Mouse (Mus musculus): Measurements from ENCODE around the gene Ranbp9.
A peak's percentile ranks its signal among the peaks of the same experiment; 100 is the strongest.
"Not testable (repeated sequence)": the region's sequence is repeated elsewhere in the genome, so short reads cannot be mapped to it uniquely, and the experiment has no call there.

Ranbp9 gene

GRCm38 (mm10) chr13:43495645-43496044 is 14.6 kb upstream of the Ranbp9 start:
- DNase-seq: no peak

DNA sequence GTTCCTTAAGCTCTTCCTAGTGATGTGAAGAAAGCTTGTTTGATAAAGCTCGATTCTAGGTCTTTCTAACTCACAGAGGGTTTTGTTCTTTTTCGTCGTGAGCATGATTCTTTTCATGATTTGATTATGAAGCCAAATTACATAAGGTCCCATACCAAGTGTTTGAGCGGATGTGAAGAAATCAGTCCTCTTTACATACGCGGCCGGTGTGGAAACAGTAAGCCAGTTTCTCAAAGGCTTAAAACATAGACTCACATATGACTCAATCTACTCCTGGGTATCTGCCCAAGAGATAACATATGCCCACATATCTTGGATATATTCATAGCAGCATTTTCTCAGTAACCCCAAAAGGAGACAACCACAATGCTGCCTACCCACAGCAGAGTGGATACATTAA is 12.6 kb upstream of the Ranbp9 start:
- DNase-seq: no peak

GRCm38 (mm10) chr13:43493058-43493481 is 12.0 kb upstream of the Ranbp9 start:
- no peak for DNase-seq

DNA sequence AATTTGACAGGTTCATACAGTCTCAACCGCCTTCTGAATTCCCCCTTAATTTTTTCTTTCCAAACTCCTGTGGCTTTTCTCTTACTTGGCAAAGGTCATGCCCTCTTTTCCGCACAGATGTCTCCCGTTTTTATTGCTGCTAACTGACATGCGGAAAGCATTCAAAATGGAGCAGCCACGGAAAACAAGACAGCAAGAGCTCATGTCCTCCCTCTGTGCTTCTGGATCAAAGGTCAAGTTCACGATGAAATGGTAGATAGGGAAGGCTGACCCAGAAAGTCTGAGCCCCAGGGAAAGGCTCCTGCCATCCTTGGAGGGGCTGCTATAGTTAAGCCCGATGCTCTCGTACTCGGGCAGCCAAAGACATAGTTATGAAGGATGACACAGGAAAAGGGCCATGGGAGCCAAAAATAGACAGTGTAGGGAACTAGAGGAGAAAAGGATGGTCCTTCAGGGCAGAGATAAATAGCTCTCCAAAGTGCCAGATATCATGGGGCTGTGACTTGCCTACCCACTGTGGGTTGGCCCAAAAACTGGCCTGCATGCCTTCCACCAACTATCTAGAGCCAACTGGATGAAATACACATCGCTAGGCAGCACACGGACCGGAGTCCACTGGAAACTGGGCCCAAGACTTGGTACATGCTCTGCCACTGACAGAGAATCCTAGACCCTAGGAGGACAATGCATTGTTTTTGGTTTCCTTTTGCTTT is 5.6 kb upstream of the Ranbp9 start:
- DNase-seq: peak; percentile 56

DNA sequence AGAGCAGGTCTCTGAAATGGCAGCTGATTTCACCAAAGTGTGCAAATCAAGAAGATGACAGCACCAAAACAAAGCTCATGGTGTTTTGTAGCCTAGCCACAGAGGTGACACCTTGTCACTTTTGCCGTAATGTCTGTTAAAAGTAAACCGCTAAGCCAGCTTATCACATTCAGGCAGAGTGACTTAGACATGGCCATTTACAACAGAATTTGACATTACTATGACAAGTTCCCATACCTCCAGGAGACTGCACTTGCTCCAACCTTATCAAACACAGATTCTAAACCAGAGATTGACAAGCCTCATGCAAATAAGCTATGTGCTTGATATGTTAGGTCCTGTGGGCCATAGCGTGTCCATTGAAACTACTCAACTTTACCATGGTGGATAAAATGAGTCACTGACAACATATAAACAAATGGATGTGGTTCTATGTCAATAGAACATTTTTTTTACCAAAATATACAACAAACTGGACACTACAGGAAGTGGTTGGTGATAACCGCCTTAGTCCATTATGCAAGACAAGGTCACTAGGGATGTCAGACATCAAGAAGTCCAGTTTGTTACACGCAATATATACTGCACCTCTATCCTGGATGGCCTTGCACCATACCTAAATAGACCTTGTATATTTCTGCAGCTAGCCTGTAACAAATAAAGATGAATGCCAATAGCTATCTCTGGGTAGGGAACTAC is 4.3 kb upstream of the Ranbp9 start:
- no peak for DNase-seq

- DNase-seq: no peak
These were observed 1.7 kb upstream of the Ranbp9 start for GRCm38 (mm10) chr13:43482782-43483181.

DNA sequence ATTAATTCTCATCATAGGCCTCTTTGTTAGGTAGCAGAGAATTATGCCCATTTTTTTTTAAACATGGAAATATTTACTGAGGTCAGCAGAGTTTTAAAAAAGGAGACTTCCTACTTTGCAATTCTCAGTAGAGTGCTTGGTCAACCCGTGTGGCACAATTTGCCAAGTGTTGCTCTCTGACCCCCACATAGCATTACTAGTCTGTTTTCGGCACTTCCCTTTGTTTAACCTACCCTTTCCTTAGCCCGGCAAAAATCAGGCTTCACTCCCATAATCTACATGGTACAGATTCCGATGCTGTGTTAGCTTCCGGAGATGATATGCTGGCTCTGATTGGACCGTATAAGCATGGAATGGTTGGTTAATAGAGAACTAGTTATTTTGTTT is 770 bp upstream of the Ranbp9 start:
- DNase-seq: no peak

GRCm38 (mm10) chr13:43480595-43480956 is 506 bp downstream of the Ranbp9 start:
- no peak for DNase-seq

DNA sequence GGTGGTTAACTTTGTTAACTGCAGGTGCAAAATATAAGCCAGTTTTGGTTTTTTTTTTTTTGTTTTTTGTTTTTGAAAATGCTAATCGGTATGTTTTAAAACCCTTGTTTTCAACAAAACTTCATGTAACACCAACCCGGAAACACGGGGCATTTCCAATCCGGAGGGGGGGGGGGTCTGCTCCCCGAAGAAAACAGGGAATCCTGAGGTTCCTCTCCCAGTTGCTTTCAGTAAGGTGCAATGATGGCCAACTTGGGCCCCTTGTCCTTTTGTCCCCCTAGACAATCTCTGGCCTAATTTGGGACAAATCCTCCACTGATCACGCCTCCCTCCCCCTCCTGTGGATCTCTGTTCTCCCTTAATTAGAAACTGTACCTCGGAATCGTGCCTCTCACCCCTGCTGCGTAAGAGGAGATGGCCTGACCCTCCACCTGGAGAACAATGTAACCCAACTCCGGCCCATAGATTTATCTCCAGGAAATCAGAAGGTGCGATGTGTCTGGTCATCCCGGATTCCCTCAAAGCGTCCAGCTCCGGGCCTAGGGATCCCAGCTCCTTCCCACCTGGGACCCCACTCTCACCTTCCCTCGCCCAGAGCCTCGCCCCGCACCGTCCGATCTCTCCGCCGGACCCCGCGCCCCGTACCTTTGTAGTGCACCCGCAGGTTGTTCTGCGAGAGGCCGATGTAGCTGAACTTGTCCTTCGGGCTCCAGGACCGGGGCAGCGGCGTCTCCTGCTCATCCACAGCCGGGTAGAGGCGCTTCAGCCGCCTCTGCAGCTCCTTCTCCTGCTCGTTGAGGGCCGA is 1.1 kb downstream of the Ranbp9 start:
- peak; percentile 59 for DNase-seq

DNA sequence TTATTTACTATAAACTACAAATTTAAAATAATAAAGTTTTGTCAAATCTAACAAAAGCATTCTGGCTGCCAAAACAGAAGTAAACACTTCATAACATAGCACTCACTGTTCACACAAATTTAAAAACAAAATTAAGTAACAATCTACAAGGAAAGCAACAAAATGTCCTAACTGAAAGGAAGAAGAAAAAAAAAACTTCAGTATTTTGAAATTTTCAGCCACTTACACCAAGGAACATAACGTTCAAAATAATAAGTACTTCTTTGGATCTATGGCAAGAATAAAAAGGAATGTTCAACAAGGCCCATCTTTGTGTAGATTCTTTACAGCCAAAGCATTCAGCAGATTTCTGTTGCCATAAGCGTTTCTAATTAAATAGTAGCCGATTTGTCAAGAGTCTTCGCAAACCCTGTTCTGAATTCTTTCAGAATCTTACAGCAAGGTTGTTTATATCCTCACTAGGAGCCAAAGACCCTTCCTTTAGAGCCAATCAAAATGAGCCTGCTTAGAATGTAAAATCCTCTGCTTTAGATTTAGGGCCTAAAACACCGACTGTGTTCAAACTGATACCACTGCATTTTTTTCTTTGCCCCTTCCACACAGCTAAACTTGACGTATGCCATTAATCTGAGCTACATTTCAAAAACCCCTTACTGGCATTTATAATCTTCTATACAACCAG is 1.9 kb downstream of the Ranbp9 start:
- peak; percentile 20 for DNase-seq

- no peak for DNase-seq
These were observed 2.5 kb downstream of the Ranbp9 start for GRCm38 (mm10) chr13:43478586-43478985.

DNA sequence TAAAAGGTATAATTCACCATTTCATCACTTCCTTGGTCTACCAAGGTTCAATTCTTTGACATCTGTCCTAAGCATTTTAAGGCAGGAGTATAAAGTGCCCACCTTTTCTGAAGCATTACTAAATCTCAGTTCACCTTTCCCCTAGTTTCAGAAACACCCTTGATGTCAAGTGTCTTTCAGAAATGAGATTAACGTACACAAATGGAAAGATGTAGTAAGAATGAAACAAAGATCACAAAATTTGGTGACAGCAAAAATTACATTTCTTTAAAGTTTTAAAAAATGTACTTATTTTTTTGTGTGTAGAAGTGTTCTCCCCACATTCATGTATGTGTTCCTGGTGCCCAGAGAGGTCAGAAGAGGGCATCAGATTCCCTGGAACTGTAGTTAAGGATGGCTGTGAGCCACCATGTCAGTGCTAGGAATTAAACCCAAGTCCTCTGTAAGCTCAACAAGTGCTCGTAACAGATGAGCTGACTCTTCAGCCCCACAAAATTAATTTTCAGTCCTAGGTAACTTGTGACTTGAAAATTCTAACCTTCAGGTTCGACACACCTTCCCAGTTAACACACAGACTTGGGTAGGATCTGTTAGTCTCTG is 3.9 kb downstream of the Ranbp9 start:
- DNase-seq: no peak

DNA sequence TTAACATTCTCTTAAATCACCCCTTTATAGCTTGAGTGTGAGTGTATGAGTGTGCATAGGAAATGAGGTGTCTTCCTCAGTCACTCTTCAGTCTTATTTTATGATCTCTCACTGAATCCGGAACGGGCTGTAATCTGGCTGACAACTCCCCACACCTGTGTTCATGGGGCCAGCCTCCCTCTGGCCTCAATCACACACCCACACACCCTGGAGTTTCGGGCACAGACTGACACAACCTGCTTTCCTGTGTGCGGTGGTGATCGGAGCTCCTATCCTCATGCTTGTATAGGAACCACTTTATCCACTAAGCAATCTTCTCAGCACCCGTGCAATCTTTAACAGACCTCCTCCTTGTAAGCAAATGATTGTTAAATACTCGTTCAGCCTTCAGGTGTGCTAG is 4.9 kb downstream of the Ranbp9 start:
- DNase-seq: no peak

DNA sequence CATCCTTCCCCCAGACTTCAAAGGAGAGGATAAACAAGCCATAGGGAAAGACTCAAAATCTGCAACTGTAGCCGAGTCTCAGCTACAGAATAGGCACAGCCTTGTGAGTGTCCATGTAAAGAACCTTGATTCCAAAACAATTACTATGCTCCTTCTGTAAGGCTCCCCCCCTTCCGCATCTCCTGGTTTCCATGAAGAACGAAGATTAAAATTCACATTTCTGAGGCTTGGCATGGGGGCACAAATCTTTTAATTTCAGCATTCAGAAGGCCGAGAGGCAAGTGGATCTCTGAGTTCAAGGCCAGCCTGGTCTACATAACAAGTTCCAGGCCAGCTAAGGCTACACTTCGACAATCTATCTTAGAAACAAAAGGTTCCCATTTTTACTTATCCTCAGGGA is 6.4 kb downstream of the Ranbp9 start:
- no peak for DNase-seq

GRCm38 (mm10) chr13:43471861-43472260 is 9.2 kb downstream of the Ranbp9 start:
- DNase-seq: not testable (repeated sequence)

- DNase-seq: no peak
These were observed 11.5 kb downstream of the Ranbp9 start for GRCm38 (mm10) chr13:43469607-43470006.

GRCm38 (mm10) chr13:43464605-43465004 is 16.5 kb downstream of the Ranbp9 start:
- DNase-seq: no peak

DNA sequence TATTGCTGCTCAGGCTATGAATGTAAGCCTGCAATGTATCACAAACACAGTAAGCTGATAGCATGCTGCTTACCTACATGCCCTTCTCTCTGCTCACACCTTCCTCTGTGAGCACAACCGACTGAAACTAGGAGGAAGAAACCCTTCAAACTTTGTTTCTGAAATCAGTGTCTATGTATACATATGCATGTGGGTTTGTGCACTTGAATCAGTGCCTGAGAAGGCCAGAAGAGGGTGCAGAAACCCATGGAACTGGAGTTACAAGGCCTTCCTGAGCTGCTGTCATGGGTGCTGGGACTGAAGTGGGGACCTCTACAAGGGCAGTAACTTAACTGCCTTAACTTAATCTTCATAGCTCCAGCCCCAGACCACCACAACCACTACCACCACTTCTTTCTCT is 23.9 kb downstream of the Ranbp9 start:
- DNase-seq: no peak

DNA sequence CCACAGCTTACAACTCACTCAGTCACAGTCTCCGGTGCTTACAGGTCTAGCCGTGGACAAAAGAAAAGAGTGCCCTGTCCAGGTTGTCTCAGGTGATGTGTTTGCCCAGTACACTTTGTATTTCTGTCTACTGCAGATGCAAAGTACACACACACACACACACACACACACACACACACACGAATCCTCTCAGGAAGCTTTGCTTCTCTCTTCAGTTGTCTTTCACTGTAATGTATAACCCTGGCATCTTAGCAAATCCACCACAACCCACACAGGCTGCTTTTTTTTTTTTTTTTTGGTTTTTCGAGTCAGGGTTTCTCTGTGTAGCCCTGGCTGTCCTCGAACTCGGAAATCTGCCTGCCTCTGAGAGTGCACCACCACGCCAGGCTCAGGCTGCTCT is 26.7 kb downstream of the Ranbp9 start:
- no peak for DNase-seq

- DNase-seq: no peak
These were observed 28.1 kb downstream of the Ranbp9 start for GRCm38 (mm10) chr13:43452843-43453605.

DNA sequence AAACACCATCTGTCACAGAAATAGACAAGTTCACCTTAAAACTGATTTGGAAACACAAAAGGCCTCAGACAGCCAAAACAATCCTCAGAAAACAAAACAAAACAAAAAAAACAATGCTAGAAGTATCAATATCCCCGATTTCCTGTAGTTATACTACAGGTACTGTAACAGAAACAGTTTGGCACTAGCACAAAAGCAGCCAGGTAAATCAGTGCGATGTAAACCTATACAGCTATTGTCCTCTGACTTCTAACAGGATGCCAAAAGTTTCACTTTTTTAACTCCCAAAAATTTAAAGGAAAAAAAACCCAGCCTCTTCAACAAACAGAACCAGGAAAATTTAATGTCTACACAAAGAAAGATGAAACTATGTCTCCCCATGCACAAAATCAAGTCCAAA is 28.9 kb downstream of the Ranbp9 start:
- DNase-seq: no peak

- DNase-seq: no peak
These were observed 30.4 kb downstream of the Ranbp9 start for GRCm38 (mm10) chr13:43450686-43451085.
